Mouse (Mus musculus) spleen, postnatal 4 days (tissue): ENCODE data around the gene Zfp628.

Source experiments
- DNase-seq, 2 experiments: peaks; one replicate each; pipeline ENCODE4 v3.0.0; 2022; ENCODE audit warnings: low spot score in 2 of 2

Gene Zfp628

DNA sequence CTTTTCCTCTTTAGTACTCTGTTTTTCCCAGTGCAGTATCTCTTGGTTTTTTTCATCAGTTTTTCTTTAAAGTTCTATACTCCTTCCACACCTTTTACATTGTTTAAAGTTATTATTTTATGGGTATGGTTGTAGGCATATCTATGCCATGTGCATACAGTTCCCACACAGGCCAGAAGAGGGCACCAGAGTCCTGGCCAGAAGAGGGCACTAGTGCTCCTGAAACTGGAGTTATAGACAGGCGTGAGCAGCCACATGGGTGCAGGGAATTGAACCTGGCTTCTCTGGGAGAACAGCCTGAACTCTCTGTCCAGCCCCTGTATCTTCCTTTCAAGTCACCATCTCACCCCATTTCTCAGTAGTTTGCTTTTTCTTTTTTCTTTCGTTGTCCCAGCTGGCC, 23.4 kb downstream of the Zfp628 start:
- DNase-seq, result peak; percentile 77 to 91

DNA sequence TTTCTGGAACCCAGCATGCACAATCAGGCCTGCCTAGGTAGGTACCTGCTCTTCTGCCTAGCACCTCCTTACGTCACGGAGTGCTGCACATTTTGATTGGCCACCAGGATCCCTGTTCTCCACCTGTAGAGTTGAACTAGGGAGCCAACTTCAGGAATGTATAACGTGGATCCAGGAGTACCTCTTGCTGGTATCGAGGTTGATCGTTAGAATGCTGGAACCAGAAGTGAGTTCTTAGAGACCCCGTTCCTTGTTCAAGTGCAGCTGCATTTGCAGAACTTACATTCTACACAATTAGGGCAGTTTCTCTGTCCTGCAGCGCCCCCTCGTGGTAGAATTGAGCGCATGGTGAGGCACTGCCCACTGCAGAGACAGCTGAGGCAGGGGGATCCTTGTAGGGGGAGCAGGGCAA, 25.1 kb downstream of the Zfp628 start:
- DNase-seq, result peak; percentile 80 to 95

DNA sequence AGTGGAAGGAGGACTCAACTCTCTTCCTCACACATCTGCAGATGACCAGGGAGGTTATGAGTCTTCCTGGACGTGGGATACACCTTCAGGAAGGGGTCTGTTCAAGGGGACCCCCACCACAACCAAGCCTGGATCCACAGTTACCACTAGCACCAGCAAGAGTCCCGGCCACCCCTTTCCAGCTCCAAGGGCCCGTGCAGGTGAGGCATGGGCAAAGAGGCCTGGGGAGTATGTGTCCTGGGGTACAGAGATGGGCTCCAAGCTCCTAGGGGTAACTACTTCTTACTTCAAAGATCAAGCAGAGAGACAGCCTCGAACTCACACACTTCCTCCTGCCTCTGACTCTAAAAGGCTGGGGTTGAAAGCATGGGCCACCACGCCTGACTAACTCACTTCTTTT, 27.7 kb downstream of the Zfp628 start:
- no peak for DNase-seq

DNA sequence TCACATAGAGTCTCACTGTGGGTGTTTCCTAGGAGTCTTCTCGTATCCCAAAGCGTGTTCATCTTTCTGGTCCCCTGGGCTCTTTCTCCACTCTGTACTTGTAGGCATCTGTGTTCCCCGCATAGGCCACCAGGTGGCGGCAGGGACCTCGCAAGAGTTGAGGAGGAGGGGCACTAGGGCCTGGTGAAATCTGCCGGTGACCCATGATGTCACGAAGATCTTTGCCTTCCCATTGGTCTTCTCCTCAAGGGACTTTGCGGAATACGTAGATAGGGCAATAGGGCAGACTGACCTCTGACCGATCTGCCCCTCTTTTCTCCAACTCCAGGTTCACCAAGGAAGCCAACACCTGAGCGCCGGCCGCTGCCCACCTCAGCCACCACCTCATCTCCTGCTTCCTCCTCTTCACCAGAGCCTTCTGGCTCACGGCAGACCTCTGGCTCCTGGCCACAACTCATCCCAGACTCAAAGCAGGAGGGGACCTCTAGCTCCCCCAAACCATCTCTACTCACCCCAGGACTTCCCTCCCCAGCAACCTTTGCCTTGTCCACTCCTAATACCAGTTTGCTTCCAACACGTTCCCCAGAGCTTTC, 28.3 kb downstream of the Zfp628 start:
- peak; percentile 90 to 97 for DNase-seq

DNA sequence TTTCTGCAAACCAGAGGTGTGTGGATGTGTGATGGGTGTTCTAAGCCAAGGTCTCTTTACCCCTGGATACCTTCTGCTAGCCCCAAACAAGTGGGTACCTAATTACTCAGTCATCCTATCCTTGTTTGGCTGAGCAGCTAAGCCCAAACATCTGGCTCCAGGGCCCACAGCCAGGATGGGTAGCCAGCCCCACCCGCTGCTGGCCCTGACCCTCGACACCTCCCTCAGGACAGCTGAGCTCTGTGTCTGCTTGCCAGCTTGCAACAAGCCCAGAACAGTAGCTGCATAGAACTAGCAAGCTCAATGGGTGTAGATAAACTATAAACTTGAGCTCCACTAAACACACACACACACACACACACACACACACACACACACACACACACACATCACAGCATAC, 32.8 kb downstream of the Zfp628 start:
- no peak for DNase-seq

DNA sequence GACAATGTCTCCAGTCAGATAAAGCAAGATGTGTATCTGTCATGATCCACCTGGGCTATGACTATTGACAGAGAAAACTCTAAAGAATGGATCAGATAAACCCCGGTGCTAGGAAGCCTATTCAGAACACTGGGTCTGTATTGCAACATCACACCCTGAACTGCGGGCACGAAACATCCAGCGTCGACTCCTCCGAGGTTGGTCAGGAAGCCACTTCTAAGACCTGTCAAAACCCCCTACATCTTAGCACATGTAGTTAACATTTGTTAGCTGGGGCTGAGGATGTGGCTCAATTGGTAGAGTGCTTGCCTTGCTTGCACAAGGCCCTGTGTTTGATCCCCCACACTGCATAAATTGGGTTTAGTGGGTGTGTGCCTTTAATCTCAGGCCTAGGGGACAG, 33.4 kb downstream of the Zfp628 start:
- no peak for DNase-seq

DNA sequence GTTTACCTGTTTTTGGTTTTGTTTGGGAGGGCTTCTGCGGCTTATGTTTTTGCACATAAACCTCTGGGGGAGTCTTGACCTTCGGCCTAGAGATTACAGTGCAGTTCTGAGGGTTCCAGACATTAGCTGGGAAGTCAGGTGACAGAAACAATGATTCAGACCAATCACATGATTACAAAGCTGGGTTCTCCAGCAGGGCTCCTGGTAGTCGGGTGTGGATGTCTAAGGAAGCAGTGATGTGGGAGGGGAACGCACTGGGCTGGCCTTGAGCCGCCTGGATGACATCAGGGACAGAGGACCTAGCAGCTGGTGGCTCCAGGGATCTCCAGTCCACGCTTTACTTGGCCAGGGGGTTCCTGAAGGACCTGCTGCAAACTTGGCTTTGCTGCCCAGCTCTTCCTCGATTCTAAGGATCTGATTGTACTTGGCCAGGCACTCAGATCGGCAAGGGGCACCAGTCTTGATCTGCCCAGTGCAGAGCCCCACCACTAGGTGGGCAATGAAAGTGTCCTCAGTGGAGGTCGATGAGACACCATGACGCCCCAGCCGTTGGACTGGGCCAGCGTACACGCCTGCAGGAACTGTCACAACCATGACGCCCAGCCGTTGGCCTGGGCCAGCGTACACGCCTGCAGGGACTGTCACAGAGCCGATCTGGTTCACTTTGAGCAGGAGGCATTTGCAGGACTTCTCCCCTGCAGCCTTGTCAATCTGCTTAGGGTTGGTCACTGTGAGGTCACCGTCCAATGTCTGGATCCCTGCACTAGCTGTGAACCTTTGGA, 35.7 kb downstream of the Zfp628 start:
- DNase-seq, result no peak

DNA sequence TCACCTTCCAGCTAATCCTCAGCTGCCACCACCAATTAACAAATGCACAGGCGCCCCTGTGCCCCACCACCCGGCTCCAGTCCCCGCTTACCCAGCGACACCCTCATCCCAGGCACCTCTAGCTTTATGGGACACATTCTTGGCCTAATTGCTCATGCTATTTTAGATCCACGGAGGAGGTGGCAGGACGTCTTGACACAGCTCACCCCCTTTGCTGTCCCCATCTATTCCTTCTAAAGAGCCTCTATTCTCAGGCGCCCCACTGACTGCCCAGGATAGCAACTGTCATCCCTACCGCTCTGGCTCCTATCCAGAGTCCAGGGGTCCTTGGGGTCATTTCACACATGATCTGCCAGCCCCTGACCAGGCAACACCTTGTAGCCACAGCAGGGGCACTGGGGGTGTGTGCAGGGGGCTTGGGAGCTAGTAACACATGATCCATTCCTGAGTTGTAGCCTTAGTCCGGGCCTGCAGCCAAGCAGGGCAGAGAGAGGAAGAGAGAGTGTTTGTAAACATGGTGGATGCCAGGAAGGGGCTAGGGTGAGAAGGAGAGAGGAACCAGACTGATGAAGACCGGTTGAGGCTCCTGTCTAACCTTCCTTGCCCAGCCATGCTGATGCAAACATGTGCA, 38.9 kb downstream of the Zfp628 start:
- DNase-seq, result no peak

DNA sequence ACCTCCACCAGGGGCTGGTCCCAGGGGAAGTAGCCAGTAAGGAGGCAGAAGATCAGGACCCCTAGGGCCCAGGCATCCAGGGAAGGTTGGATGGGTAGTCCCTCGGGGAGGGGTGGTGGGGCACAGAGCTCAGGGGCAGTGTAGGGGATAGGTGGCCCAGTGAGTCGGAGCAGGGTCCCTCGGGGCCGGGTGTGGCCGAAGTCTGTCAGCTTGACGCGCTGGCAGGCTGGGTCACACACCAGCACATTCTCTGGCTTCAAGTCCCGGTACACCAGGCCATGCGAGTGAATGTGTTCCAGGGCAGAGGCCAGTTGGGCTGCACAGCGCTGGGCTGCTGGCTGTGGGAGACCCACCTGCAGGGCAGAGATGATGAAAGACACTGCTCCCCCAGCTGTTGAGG, 42.3 kb downstream of the Zfp628 start:
- peak in 1 of 2 experiments; percentile 37 for DNase-seq

DNA sequence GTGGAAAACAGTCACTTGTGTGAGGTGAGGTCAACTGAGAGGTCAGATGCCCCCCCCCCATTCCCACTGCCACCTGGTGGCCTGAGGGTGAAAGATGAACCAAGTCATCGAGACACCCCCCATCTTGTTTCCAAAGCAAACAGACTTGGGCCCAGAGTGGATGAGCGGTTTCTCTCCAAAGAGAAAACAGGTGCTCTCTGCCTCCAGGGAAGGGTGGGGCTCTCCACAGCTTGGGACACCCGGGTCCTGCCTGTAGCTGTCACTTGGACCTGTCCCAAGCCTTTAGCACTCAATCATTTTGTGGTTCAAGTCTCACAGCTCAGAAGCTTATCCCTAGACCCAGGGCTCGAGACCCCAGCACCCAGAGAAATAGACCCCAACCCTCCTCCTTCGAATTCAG, 48.5 kb downstream of the Zfp628 start:
- DNase-seq, result no peak

DNA sequence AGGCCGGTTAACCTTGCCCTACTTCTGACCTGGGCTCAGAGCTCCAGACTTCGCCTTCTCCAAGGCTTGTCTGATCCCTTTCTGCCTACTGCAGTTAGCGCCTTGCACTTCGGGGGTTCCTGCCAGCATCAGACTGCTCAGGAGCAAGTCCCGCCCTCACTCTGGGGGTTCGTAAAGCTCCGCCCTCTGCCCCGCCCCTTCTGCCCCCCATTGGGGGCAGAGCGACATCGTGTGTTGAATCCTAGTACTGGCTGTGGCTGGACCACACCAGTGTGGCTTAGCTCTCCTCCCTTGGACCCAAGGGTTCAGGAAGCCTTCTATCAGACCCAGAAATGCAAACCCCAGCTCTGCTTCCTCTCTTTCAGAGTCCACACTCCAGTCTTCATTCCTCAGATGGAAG, 49.3 kb downstream of the Zfp628 start, which contains the start of gene Sbk2:
TSS of gene Sbk2 (minus strand) at position 135 of the 400 bp plus-strand sequence.
- peak; percentile 73 to 88 for DNase-seq

DNA sequence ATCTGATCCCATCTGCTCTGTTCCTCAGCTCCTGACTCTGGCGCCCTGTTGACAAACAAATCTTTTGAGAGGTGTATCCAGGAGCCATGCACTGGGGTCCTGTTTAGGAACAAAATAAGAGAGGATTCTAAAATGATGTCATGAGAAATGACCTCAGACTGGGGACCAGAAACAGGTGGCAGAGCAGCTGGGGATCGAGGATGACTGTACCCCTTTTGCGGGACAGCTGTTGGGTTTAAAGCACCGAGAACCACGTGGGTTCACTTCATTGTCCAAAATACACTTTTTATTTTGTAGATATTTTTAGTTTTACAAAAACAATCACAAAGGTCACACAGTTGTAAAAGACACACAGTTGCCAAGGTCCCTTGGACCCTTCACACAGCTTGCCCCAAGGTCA, 50.0 kb downstream of the Zfp628 start:
- no peak for DNase-seq

DNA sequence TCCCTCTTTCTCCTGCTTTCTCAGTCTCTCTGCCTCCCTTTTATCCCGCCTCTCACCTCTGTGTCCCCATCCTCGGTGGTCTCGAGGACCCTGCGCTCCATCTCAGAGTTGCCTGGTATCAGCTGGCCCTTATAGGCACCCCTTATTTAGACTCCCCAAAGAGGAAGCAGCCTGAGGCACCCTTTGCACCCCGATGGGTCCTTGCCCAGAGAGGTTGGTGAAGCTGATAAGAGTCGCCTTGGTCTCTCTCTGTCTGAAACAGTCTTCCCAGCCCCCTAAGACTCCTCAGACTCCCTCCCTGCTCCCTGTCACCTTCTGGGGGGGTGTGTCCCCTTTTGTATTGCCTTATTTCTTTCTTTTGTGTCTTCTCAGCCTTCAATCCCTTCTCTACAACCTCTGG, 56.1 kb downstream of the Zfp628 start, which contains the start of gene Sbk3:
TSS of gene Sbk3 (minus strand) at position 101 of the 400 bp plus-strand sequence.
- no peak for DNase-seq
